Mouse (Mus musculus) WW6 (cell line): ENCODE data around the gene Angptl4.

Source experiments
- DNase-seq: peaks from one replicate; pipeline ENCODE4 v3.0.0-alpha.2; 2013; ENCODE audit warnings: low read depth, low spot score

Angptl4 gene

GRCm38 (mm10) chr17:33804745-33805144, 23.1 kb upstream of the Angptl4 start:
- DNase-seq, result no peak

DNA sequence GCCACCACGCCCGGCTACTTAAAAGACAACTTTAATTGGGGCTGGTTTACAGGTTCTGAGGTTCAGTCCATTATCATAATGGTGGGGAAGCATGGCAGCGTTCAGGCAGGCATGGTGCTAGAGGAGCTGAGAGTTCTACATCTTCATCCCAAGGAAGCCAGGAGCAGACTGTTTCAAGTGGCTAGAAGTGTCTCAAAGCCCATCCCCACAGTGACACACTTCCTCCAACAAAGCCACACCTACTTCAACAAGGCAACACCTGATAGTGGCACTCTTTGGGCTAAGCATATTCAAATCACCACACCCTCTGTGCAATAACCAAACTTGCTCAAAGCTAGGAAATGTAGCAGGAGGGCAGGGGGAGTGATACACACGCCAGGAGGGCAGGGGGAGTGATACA, 22.6 kb upstream of the Angptl4 start:
- DNase-seq, result no peak

DNA sequence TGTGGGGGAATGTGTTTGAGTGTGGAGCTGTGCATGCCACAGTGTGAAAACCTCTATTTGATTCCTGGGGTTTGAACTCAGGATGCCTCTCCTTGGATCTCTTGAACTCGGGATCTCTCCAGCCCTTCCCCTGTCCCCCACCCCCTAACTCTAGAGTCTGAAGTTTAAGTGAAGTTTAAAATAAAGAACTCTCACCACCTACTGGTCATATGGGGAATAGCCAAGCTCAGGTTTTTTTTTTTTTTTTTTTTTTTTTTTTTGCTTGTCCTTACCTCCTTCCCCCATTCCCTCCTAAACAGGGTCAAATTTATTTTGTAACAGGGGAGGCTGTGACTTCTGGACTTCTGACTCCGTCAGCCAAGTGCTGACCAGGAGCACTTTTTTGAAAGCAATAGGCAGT, 20.6 kb upstream of the Angptl4 start:
- DNase-seq, result no peak

GRCm38 (mm10) chr17:33799277-33799676, 17.6 kb upstream of the Angptl4 start:
- no peak for DNase-seq

- DNase-seq, result no peak
Measured at GRCm38 (mm10) chr17:33798306-33798705, 16.7 kb upstream of the Angptl4 start.

DNA sequence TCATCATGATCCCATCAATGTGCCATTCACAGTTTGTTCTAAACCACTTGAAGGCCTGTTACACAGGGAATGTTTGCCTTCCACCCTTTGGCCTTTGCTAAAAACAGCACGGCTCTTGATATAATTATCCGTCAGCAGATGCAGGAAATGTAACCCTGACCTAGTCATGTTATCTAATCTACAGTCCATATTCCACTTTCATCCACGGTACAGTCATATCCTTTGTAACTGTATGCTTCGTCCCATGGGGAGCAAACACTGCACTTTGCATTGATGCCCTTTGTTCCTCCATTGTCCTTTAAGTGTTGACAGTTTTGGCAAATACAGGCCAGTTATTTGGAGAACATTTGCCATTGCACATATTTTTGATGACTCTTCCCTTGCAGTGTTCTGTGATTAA, 7.1 kb upstream of the Angptl4 start:
- no peak for DNase-seq

GRCm38 (mm10) chr17:33786375-33786774, 4.7 kb upstream of the Angptl4 start:
- DNase-seq, result no peak

DNA sequence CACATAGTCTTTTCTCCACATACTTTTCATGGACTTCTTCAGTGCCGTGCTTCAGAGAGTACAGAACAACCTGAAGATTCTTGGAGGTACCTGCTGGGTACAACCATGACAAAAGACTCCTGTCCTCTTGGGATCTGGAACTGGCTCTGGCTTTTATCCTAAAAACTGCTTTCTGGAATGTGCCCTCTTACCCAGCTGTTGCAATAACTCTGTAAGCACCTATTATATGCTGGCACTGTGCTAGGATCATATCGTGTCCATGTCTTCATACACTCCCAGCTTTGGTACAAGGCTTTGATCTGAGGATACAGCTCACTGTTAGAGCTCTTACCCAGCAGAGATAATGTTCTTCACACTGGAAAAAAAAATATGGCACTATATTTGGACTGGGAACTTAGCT, 3.3 kb upstream of the Angptl4 start:
- DNase-seq, result no peak

DNA sequence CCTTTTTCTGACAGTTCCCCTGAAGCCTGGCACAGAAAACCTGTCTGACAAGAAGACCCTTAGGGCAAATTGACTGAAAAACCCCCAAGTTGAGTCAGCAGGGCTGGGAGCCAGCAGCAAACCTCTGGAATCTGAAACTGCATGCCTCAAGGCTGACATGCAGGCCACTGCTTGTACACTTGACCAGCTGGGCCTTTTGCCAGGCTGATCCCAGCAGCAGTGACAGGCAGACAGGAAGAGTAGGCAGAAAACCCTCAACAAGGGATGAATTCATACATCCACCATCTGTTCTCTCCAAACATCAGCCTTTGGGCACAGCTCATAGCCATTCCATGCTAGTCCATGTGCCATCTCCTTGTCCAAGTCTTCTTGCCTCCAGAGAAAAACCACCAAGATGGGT, 1.8 kb upstream of the Angptl4 start:
- DNase-seq, result no peak

DNA sequence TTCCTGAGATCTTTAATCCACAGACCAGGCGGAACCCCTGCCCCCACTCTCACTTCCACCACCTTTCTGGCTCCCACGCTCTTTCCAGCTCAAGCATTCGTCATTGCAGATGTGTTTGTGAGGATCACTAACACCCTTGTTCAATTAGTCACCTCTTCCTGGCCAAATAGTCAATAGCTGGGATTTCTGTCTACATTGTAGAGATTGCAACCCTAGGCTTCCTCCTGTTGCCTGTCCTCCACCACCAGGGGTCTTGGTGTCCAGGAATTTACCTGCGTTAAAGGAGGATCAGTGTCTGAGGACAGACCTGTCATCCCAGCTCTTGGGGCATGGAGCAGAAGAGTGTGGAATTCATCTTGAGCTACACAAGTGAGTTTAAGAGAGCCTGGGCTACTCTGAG, 437 bp upstream of the Angptl4 start:
- DNase-seq, result no peak

GRCm38 (mm10) chr17:33780431-33780830, 1.2 kb downstream of the Angptl4 start:
- no peak for DNase-seq

DNA sequence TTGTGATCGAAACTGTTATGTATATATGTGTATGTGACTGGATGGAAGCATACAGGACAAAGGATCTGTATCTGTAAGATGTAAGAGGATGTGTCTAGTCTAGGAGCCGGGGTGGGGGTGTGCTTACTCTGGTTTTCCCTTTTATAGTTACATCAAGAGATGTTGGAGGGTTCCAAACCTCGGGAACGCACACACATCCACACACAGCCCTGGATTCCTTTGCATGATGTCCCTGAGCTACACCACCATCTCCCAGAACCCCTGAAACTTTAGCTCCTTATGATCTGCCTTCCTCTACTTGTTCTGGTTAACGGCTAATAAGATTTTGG, 1.7 kb downstream of the Angptl4 start:
- no peak for DNase-seq

GRCm38 (mm10) chr17:33779271-33779966, 2.2 kb downstream of the Angptl4 start:
- DNase-seq, result no peak

DNA sequence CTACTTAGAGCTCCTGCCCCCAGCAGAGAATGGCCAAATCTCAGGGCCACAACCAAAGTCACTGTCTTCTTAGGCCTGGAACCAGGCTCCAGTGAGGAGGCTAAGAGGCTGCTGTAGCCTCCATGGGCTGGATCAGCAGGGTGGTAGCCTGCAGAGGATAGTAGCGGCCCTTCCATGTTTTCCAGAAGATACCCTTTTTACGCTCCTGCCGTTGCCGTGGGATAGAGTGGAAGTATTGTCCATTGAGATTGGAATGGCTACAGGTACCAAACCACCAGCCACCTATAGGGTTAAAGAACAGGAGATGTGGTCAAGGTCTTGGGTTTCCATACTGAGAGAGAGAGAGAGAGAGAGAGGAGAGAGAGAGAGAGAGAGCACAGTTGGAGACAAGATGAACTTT, 6.3 kb downstream of the Angptl4 start:
- no peak for DNase-seq

DNA sequence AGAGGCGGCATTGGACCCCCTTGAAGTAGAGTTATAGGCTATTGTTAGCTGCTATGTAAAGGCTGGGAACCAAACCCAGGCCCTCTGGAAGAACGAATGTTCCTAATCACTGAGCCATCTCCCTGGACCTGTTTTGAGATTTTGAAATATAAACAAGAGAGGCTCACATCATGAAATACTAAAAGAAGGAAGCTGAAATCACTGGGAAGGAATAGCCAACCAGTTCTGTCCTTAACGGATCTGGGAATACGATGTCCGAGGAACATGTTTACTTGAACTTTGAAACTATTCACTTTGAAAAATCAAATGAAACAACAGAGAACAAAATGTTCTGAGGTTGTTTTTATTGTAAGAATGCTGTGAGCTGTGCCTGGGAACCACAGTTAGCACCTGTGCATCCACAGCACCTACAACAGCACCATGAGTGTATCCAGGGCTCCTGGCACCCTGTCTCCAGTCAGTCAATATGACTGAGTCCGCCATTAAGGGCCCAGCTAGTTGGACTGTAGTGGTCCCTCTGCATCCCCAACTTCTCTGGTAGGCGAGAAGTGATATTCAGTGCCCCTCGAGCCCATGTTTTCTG, 7.0 kb downstream of the Angptl4 start:
- no peak for DNase-seq

DNA sequence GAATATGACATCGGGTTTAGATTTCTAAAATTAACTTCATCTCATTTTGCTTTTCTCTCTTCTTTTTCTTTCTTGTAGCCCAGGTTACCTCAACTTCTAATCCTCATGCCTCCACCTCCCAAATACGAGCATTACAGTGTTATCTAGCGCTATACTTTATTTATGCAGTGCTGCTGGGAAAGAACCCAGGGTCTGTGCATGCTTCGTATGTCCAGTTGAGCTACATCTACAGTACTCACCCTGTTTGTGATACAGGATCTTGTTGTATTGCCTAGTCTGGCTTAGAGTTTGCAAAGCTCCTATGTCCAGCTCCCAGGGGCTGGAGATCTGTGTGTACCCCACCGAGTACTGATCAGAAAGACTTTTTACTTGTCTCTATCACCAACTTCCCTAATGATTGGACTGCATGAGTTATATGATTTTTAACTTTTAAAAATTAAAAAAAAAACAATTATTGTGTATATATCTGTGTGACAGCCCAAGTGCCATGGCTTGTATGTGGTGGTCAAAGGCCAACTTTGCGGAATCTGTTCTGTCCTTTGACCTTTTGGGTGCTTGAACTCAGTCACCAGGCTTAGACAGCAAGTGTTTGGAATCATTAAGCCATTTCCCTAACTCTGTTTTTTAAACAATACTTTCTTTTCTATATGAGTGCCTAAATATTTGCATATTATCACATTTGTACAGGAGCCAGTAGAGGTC, 7.6 kb downstream of the Angptl4 start:
- no peak for DNase-seq

GRCm38 (mm10) chr17:33773426-33773825, 8.2 kb downstream of the Angptl4 start:
- DNase-seq, result no peak

DNA sequence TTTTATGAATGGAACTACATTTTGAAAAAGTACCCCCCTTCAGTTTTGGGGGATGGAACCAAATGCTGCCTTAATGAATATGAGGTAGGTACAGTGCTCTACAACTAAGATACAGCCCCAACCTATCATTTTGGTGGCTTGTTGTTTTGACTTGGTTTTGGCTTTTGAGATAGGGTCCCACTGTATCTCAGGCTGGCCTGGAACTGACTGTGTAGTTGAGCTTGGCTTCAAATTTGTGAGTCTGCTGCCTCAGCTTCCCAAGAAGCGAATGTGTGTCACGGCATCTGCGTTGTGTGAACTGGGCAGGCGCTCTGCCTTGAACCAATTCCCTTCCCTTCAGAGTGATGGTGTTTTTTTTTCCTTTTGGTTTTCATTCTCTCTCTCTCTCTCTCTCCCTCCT, 10.0 kb downstream of the Angptl4 start:
- no peak for DNase-seq

GRCm38 (mm10) chr17:33766389-33766788, 15.2 kb downstream of the Angptl4 start:
- DNase-seq, result no peak

DNA sequence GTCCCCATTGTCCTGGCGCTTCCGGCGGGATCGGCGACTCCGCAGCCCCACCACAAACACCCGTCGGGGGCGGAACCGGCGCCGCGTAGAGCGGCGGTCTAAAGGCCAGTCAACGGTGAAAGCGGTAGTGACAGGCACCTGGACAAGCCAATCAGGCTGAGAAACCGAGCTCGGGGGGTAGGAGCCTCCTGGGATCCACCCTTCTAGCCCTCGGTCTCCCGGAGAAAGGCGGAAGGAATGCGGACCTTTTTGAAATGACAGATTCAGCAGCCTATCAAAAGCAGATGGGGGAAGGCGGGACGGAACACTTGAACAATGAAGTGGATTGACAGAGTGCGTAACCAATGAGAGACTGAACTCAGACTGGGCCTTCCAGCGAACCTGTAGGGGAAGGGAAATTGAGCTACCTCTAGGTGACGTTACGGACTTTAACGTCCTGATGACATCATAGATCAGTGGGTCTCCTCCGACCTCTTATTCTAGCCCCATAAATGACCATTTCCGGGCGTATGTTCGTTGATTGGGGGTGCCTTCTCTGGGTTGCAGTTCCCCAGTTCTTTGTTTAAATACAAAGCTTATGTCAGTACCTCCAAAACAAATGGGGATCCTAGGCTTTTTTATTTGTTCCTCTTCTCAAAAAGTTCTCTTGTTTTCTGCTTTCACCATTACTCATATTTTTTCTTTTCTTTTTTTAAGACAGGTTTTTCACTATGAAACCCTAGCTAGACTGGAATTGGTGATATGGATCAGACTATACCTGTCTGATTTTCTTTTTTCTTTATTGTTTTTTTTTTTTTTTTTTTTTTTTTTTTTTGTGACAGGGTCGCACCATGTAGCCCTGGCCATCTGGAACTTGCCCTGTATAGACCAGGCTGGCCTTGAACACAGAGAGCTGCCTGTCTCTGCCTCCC, 21.1 kb downstream of the Angptl4 start, which contains the start of gene Rab11b:
Gene Rab11b, minus strand, starts transcription at position 276 of the 911 bp plus-strand sequence.
- peak; percentile 98 for DNase-seq

DNA sequence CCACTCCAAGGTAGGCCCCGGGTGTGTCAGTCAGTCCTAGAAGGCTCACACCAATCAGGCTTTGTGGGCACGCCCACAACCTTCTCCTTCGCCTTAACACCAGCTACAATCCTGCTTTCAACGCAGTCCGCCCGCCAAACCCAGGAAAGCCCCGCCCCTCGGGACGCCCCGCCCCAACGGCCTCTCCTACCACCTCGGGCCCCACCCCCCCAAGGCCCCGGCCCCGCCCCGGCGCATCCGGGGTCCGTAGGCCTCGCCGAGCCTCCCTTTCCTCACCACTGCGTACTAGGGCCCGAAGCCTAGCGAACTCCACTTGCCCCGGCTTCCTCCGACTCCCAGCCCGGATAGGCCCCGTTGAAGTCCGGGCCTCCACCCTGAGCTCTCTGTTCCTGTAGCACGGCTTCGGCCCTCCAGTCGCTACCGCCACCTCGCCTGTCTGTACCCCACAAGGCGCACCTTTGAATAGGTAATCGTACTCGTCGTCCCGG, 21.8 kb downstream of the Angptl4 start:
- peak; percentile 78 for DNase-seq

- DNase-seq, result no peak
Measured at GRCm38 (mm10) chr17:33757231-33757630, 24.4 kb downstream of the Angptl4 start.
